Mouse (Mus musculus): ENCODE data around the gene Tspan11. TPM values are rescaled to one million over a fixed set of nuclear protein-coding genes. Genes with fewer than 3 reads are reported as not detected.
A peak's percentile ranks its signal among the peaks of the same experiment; 100 is the strongest.

The Tspan11 gene
- total RNA-seq, 2 experiments from 2014 or later, result not detected

- no peak for ATAC-seq (replicated peaks; ENCODE audit: poor library complexity)
These were observed 10.4 kb upstream of the Tspan11 start for GRCm38 (mm10) chr6:127877026-127877425.

- no peak for ATAC-seq (replicated peaks; ENCODE audit: poor library complexity)
These were observed 7.9 kb upstream of the Tspan11 start for GRCm38 (mm10) chr6:127879472-127879871.

- no peak for ATAC-seq (replicated peaks; ENCODE audit: poor library complexity)
These were observed 473 bp upstream of the Tspan11 start for GRCm38 (mm10) chr6:127886916-127887315.

- ATAC-seq (replicated peaks; ENCODE audit: poor library complexity), result no peak
These were observed 1.2 kb downstream of the Tspan11 start for GRCm38 (mm10) chr6:127888581-127888980.

GRCm38 (mm10) chr6:127893611-127894010 is 6.2 kb downstream of the Tspan11 start:
- ATAC-seq (replicated peaks; ENCODE audit: poor library complexity), result no peak

GRCm38 (mm10) chr6:127894999-127895398 is 7.6 kb downstream of the Tspan11 start:
- no peak for ATAC-seq (replicated peaks; ENCODE audit: poor library complexity)

- no peak for ATAC-seq (replicated peaks; ENCODE audit: poor library complexity)
These were observed 9.0 kb downstream of the Tspan11 start for GRCm38 (mm10) chr6:127896425-127896824.

GRCm38 (mm10) chr6:127897342-127897741 is 10.0 kb downstream of the Tspan11 start:
- ATAC-seq (replicated peaks; ENCODE audit: poor library complexity), result no peak

- no peak for ATAC-seq (replicated peaks; ENCODE audit: poor library complexity)
These were observed 12.7 kb downstream of the Tspan11 start for GRCm38 (mm10) chr6:127900062-127900461.

GRCm38 (mm10) chr6:127901261-127901660 is 13.9 kb downstream of the Tspan11 start:
- ATAC-seq (replicated peaks; ENCODE audit: poor library complexity), result no peak

- no peak for ATAC-seq (replicated peaks; ENCODE audit: poor library complexity)
These were observed 14.3 kb downstream of the Tspan11 start for GRCm38 (mm10) chr6:127901669-127902068.

GRCm38 (mm10) chr6:127902559-127902958 is 15.2 kb downstream of the Tspan11 start:
- ATAC-seq (replicated peaks; ENCODE audit: poor library complexity), result no peak

GRCm38 (mm10) chr6:127910638-127911037 is 23.2 kb downstream of the Tspan11 start:
- ATAC-seq (replicated peaks; ENCODE audit: poor library complexity), result no peak

- no peak for ATAC-seq (replicated peaks; ENCODE audit: poor library complexity)
These were observed 24.3 kb downstream of the Tspan11 start for GRCm38 (mm10) chr6:127911687-127912086.

- ATAC-seq (replicated peaks; ENCODE audit: poor library complexity), result no peak
These were observed 25.5 kb downstream of the Tspan11 start for GRCm38 (mm10) chr6:127912938-127913337.

- ATAC-seq (replicated peaks; ENCODE audit: poor library complexity), result no peak
These were observed 29.6 kb downstream of the Tspan11 start for GRCm38 (mm10) chr6:127916993-127917392.

GRCm38 (mm10) chr6:127917712-127918111 is 30.3 kb downstream of the Tspan11 start:
- ATAC-seq (replicated peaks; ENCODE audit: poor library complexity), result no peak

- no peak for ATAC-seq (replicated peaks; ENCODE audit: poor library complexity)
These were observed 32.1 kb downstream of the Tspan11 start for GRCm38 (mm10) chr6:127919491-127919890.

GRCm38 (mm10) chr6:127920652-127921051 is 33.3 kb downstream of the Tspan11 start:
- ATAC-seq (replicated peaks; ENCODE audit: poor library complexity), result peak; percentile 83

GRCm38 (mm10) chr6:127921996-127922395 is 34.6 kb downstream of the Tspan11 start:
- ATAC-seq (replicated peaks; ENCODE audit: poor library complexity), result no peak

- ATAC-seq (replicated peaks; ENCODE audit: poor library complexity), result no peak
These were observed 35.9 kb downstream of the Tspan11 start for GRCm38 (mm10) chr6:127923296-127923695.

- no peak for ATAC-seq (replicated peaks; ENCODE audit: poor library complexity)
These were observed 37.4 kb downstream of the Tspan11 start for GRCm38 (mm10) chr6:127924750-127925149.

- ATAC-seq (replicated peaks; ENCODE audit: poor library complexity), result no peak
These were observed 38.5 kb downstream of the Tspan11 start for GRCm38 (mm10) chr6:127925915-127926314.

- ATAC-seq (replicated peaks; ENCODE audit: poor library complexity), result no peak
These were observed 41.3 kb downstream of the Tspan11 start for GRCm38 (mm10) chr6:127928682-127929081.

Measured in megakaryocyte progenitor cell, adult 5-6 weeks (primary cell).